Mouse (Mus musculus) midbrain, postnatal 0 days (tissue): ENCODE measurements around the gene Babam1. TPM values are rescaled to one million over a fixed set of nuclear protein-coding genes. Genes with fewer than 3 reads are reported as not detected.

Experiments used
- ATAC-seq: fragments of 200-750 bp; cut with Nextera tagmentation; 2 replicates; pipeline ENCODE4 v1.8.0; 2017; ENCODE audit warnings: moderate number of reproducible peaks, mild to moderate bottlenecking, moderate TSS enrichment, moderate library complexity; ENCODE audit not compliant: low FRiP score
- DNase-seq: peaks from one replicate; pipeline ENCODE4 v3.0.0-alpha.2; 2015; ENCODE audit warnings: low spot score
- H3K27ac ChIP-seq: fragments of 300-500 bp; sonication (generic); 2 replicates; pipeline ENCODE4 v1.5.1; 2014; ENCODE audit warnings: low read depth, mild to moderate bottlenecking, low read length, mixed read lengths
- H3K27me3 ChIP-seq: fragments of 300-500 bp; sonication (generic); 2 replicates; pipeline ENCODE4 v1.6.1; 2014; ENCODE audit warnings: low read length, control low read depth, mixed read lengths; ENCODE audit not compliant: insufficient read depth
- H3K36me3 ChIP-seq: fragments of 300-500 bp; sonication (generic); 2 replicates; pipeline ENCODE4 v1.6.1; 2014; ENCODE audit warnings: low read length, control low read depth, mixed read lengths; ENCODE audit not compliant: insufficient read depth
- H3K4me1 ChIP-seq: fragments of 300-500 bp; sonication (generic); 2 replicates; pipeline ENCODE4 v1.6.1; 2014; ENCODE audit warnings: mild to moderate bottlenecking, control low read depth, antibody characterized with exemption, low read length, mixed read lengths; ENCODE audit not compliant: insufficient read depth
- H3K4me2 ChIP-seq: fragments of 300-500 bp; sonication (generic); 2 replicates; pipeline ENCODE4 v1.6.1; 2014; ENCODE audit warnings: low read depth, mild to moderate bottlenecking, low read length, mixed read lengths; ENCODE audit not compliant: poor library complexity, severe bottlenecking
- H3K4me3 ChIP-seq: fragments of 300-500 bp; sonication (generic); 2 replicates; pipeline ENCODE4 v1.5.1; 2014; ENCODE audit warnings: low read depth, mild to moderate bottlenecking, low read length, moderate library complexity
- H3K9ac ChIP-seq: fragments of 300-500 bp; sonication (generic); replicated peaks from 2 replicates; pipeline ENCODE4 v1.6.1; 2014; ENCODE audit warnings: mild to moderate bottlenecking, low read length, moderate library complexity, mixed read lengths; ENCODE audit not compliant: poor library complexity, severe bottlenecking
- H3K9me3 ChIP-seq: fragments of 300-500 bp; sonication (generic); 2 replicates; pipeline ENCODE4 v1.6.1; 2016; ENCODE audit warnings: low read length, control low read depth
- CTCF ChIP-seq: IDR thresholded peaks from 2 replicates; pipeline ENCODE4 v1.5.1; 2016; ENCODE audit warnings: antibody characterized with exemption, mild to moderate bottlenecking
- WGBS: fragments of 180-500 bp; shearing (Covaris S2); extraction: QIAGEN DNeasy Blood & Tissue Kit; methylation state at CpG from one replicate; pipeline ENCODE4 v1.1.7; 2014; 5-methylcytosine and 5-hydroxymethylcytosine counted together
- polyA plus RNA-seq: library from polyadenylated mRNA; unstranded; fragments of >200 nt; fragmentation: Nextera tagmentation; extraction: Ambion mirVana; gene quantifications from 2 replicates; pipeline ENCODE4 v1.2.1, GENCODE M21; 2015
- total RNA-seq: library from RNA; depleted of rRNA; stranded (reverse); fragments of >200 nt; gene quantifications from 2 replicates; pipeline ENCODE4 v1.2.3, GENCODE M21; 2014; rRNA removed

Gene Babam1
- total RNA-seq (78.1 and 124 TPM in 2 replicates), polyA plus RNA-seq (90.2 and 98.4 TPM in 2 replicates)

GRCm38 (mm10) chr8:71396639-71397305, at the start of gene Babam1:
TSS of gene Babam1 (plus strand) at chr8:71396861.
- under 1% methylated on average over 34 of the region's 34 CpGs for WGBS

GRCm38 (mm10) chr8:71351117-71351516, 45.5 kb upstream of the Babam1 start:
- H3K4me3 ChIP-seq, result no peak overlapping the region
- no peak overlapping the region for H3K9ac ChIP-seq
- H3K27me3 ChIP-seq, result no peaks in the 10 kb centered on the region
- DNase-seq (no peak), ATAC-seq (no peak)
- H3K9me3 ChIP-seq, result no peaks in the 10 kb centered on the region
- no peak for TF ChIP-seq CTCF
- WGBS, result 77% methylated on average over 3 of the region's 3 CpGs
- H3K36me3 ChIP-seq, result peaks cover 94% of the 10 kb centered on the region
- no peak overlapping the region for H3K4me2 ChIP-seq
- H3K4me1 ChIP-seq, result no peaks in the 10 kb centered on the region
- no peak overlapping the region for H3K27ac ChIP-seq

More at GRCm38 (mm10) chr8:71396639-71397305, at the start of gene Babam1:
- Histone ChIP-seq H3K9me3 (no peaks in the 10 kb centered on the region), H3K4me1 (peaks cover 8% of the 10 kb centered on the region), H3K9ac (peak within 1 kb of the TSS; percentile 57), H3K4me2 (peak within 1 kb of the TSS; percentile 88), H3K27me3 (no peaks in the 10 kb centered on the region), H3K27ac (peak within 1 kb of the TSS; percentile 60; the same call in 1 of the 2 replicates), H3K36me3 (peaks cover 6% of the 10 kb centered on the region), H3K4me3 (peak within 1 kb of the TSS; percentile 61)
- 0 out of 2 replicates have a peak, but pooled peaks have one; percentile 12 for TF ChIP-seq CTCF
- DNase-seq, result peak; percentile 98
- peak; percentile 97 for ATAC-seq

DNA sequence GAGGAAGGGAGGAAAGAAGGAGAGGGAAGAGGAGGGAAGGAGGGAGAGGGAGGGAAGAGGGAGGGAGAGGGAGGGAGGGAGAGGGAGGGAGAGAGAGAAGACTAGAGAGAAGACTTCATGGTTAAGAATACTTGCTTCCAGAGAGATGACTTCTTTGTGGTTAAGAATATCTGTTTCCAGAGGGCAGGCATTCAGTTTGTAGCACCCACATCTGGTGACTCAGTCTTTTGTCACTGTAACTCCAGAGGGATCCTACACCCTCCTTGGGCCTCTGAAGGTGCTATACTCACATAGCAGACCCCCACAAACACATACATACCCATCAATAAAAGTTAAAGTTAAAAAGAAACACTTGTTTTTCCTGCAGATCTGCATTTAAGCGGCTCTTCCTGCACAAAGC, 45.1 kb upstream of the Babam1 start:
- DNase-seq (no peak), ATAC-seq (no peak)
- Histone ChIP-seq H3K4me3 (no peak overlapping the region), H3K9ac (no peak overlapping the region), H3K27me3 (no peaks in the 10 kb centered on the region), H3K4me2 (no peak overlapping the region), H3K4me1 (no peaks in the 10 kb centered on the region), H3K27ac (no peak overlapping the region), H3K9me3 (no peaks in the 10 kb centered on the region), H3K36me3 (peaks cover 94% of the 10 kb centered on the region)
- WGBS, result 97% methylated on average over 1 of the region's 1 CpGs
- TF ChIP-seq CTCF, result no peak

DNA sequence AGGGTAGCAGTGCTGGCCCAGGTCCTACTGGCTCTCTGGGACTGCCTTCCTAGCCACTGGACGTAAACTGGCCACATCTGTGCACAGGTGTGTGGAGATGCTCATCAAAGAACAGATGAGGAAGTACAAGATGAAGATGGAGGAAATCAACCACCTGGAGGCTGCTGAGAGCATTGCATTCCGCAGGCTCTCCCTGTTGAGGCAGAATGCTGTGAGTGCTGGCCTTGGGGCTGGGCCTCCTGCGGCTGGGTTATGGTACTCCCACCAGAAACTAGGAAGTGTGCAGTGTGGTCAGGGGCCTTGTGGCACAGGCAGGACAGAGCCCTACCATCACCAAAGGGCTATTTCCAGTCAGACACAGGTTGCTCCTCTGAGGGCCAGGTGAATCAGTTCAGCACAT, 38.6 kb upstream of the Babam1 start:
- Histone ChIP-seq H3K9me3 (no peaks in the 10 kb centered on the region), H3K4me3 (no peak overlapping the region), H3K4me2 (no peak overlapping the region), H3K36me3 (peaks cover 78% of the 10 kb centered on the region), H3K9ac (no peak overlapping the region), H3K27ac (no peak overlapping the region), H3K27me3 (no peaks in the 10 kb centered on the region), H3K4me1 (no peaks in the 10 kb centered on the region)
- ATAC-seq (no peak), DNase-seq (no peak)
- WGBS, result 94% methylated on average over 3 of the region's 3 CpGs
- no peak for TF ChIP-seq CTCF

- Histone ChIP-seq H3K9me3 (no peaks in the 10 kb centered on the region), H3K36me3 (peaks cover 6% of the 10 kb centered on the region; the same call in 1 of the 2 replicates), H3K4me1 (peaks cover 8% of the 10 kb centered on the region; the same call in 1 of the 2 replicates), H3K4me3 (peak within 1 kb of the TSS; percentile 62), H3K27ac (peak within 1 kb of the TSS; percentile 91), H3K9ac (peak within 1 kb of the TSS; percentile 69), H3K27me3 (no peaks in the 10 kb centered on the region), H3K4me2 (peak within 1 kb of the TSS; percentile 91)
- TF ChIP-seq CTCF, result no peak
- WGBS, result under 1% methylated on average over 56 of the region's 56 CpGs
- DNase-seq (peak; percentile 94), ATAC-seq (peak; percentile 82)
Measured at GRCm38 (mm10) chr8:71366771-71367528, 29.7 kb upstream of the Babam1 start, which contains the start of gene Use1. TSS of gene Use1 (plus strand) at chr8:71366848.
